28 mouse cellular contexts compared by ENCODE assay signal in genomic region chr5:100268111-100268878, GRCm38 (mm10).
DNase-seq lines count a peak whose midpoint lies in the region; ATAC-seq and TF ChIP-seq lines count a peak whose summit lies in the region.
"Had no signal": no experiment of that assay in that cellular context is flagged by ENCODE, and none has a peak within 500 bp of the region (broad histone marks: within the 10 kb centered on the region; RNA-seq: fewer than 3 reads in every experiment).

No protein-coding gene starts in this region.

- TF ChIP-seq CTCF in ES-Bruce4 (IDR thresholded peaks at IDR 0.05; ENCODE audit: low read depth, low read length) = no peak

- H3K4me3 ChIP-seq in heart, embryonic 10.5 days = no peak overlapping the region
- H3K4me3 ChIP-seq in ES-Bruce4 (ENCODE audit: low read depth, low read length) = no peak overlapping the region
- H3K4me3 ChIP-seq in embryonic facial prominence, embryonic 15.5 days (replicated peaks) = no peak overlapping the region
- no peak overlapping the region for H3K4me3 ChIP-seq in midbrain, embryonic 13.5 days (replicated peaks)
- H3K4me3 ChIP-seq in forebrain, embryonic 11.5 days (ENCODE audit: low read depth, low read length) = no peak overlapping the region
- H3K4me3 ChIP-seq: forebrain, embryonic 15.5 days; hindbrain, embryonic 10.5 days; hindbrain, embryonic 15.5 days; limb, embryonic 15.5 days; liver, embryonic 13.5 days; midbrain, embryonic 12.5 days had no signal

- TF ChIP-seq EP300 in ES-Bruce4 (IDR thresholded peaks at IDR 0.05; ENCODE audit: insufficient read depth, low read depth, low read length) = no peak

- no peaks in the 10 kb centered on the region for H3K27me3 ChIP-seq in heart, embryonic 10.5 days (ENCODE audit: insufficient read depth, poor library complexity, severe bottlenecking)
- no peaks in the 10 kb centered on the region for H3K27me3 ChIP-seq in ES-Bruce4 (ENCODE audit: control insufficient read depth, insufficient read depth, low read length, poor library complexity, severe bottlenecking)
- H3K27me3 ChIP-seq in embryonic facial prominence, embryonic 15.5 days = no peaks in the 10 kb centered on the region
- no peaks in the 10 kb centered on the region; the same call in 1 of the 2 replicates for H3K27me3 ChIP-seq in midbrain, embryonic 13.5 days
- H3K27me3 ChIP-seq in forebrain, embryonic 11.5 days (ENCODE audit: control insufficient read depth, insufficient read depth, low read length) = no peaks in the 10 kb centered on the region
- H3K27me3 ChIP-seq: forebrain, embryonic 15.5 days; hindbrain, embryonic 15.5 days; limb, embryonic 15.5 days; liver, embryonic 13.5 days had no signal

- no peak overlapping the region for H3K9ac ChIP-seq in ES-Bruce4 (ENCODE audit: low read depth, poor library complexity, severe bottlenecking)
- H3K9ac ChIP-seq in embryonic facial prominence, embryonic 15.5 days = no peak overlapping the region
- H3K9ac ChIP-seq in midbrain, embryonic 13.5 days (replicated peaks) = no peak overlapping the region
- no peak overlapping the region for H3K9ac ChIP-seq in forebrain, embryonic 11.5 days (ENCODE audit: low read length)
- H3K9ac ChIP-seq: forebrain, embryonic 15.5 days; hindbrain, embryonic 15.5 days; limb, embryonic 15.5 days; liver, embryonic 13.5 days; midbrain, embryonic 12.5 days had no signal

- 71% methylated on average over 8 of the region's 8 CpGs for WGBS in heart, embryonic 10.5 days
- WGBS in embryonic facial prominence, embryonic 15.5 days = 32% methylated on average over 8 of the region's 8 CpGs
- 71% methylated on average over 8 of the region's 8 CpGs for WGBS in midbrain, embryonic 13.5 days
- WGBS in forebrain, embryonic 11.5 days = 67% methylated on average over 8 of the region's 8 CpGs

- H3K36me3 ChIP-seq in heart, embryonic 10.5 days = no peaks in the 10 kb centered on the region
- H3K36me3 ChIP-seq in ES-Bruce4 (ENCODE audit: control insufficient read depth, insufficient read depth, low read length, poor library complexity, severe bottlenecking) = no peaks in the 10 kb centered on the region
- no peaks in the 10 kb centered on the region for H3K36me3 ChIP-seq in embryonic facial prominence, embryonic 15.5 days
- H3K36me3 ChIP-seq in midbrain, embryonic 13.5 days = no peaks in the 10 kb centered on the region
- H3K36me3 ChIP-seq in forebrain, embryonic 11.5 days (ENCODE audit: control insufficient read depth, insufficient read depth, low read length) = no peaks in the 10 kb centered on the region
- H3K36me3 ChIP-seq: forebrain, embryonic 15.5 days; hindbrain, embryonic 10.5 days; hindbrain, embryonic 15.5 days; limb, embryonic 15.5 days; liver, embryonic 13.5 days; midbrain, embryonic 12.5 days had no signal

- no peaks in the 10 kb centered on the region for H3K4me1 ChIP-seq in heart, embryonic 10.5 days
- H3K4me1 ChIP-seq in ES-Bruce4 (ENCODE audit: control insufficient read depth, insufficient read depth, low read length) = no peaks in the 10 kb centered on the region
- peaks cover 16% of the 10 kb centered on the region for H3K4me1 ChIP-seq in embryonic facial prominence, embryonic 15.5 days
- peaks cover 6% of the 10 kb centered on the region; the same call in 1 of the 2 replicates for H3K4me1 ChIP-seq in midbrain, embryonic 13.5 days (replicated peaks)
- no peaks in the 10 kb centered on the region for H3K4me1 ChIP-seq in forebrain, embryonic 11.5 days (replicated peaks; ENCODE audit: control insufficient read depth, insufficient read depth, low read length)
- H3K4me1 ChIP-seq: forebrain, embryonic 15.5 days; liver, embryonic 13.5 days; midbrain, embryonic 12.5 days had no signal

- no peaks in the 10 kb centered on the region for H3K9me3 ChIP-seq in heart, embryonic 10.5 days
- H3K9me3 ChIP-seq in ES-Bruce4 (replicated peaks; ENCODE audit: control insufficient read depth, insufficient read depth, low read length, poor library complexity, severe bottlenecking) = no peaks in the 10 kb centered on the region
- no peaks in the 10 kb centered on the region for H3K9me3 ChIP-seq in embryonic facial prominence, embryonic 15.5 days (replicated peaks)
- H3K9me3 ChIP-seq in midbrain, embryonic 13.5 days = no peaks in the 10 kb centered on the region
- H3K9me3 ChIP-seq in forebrain, embryonic 11.5 days (ENCODE audit: control insufficient read depth, low read length) = no peaks in the 10 kb centered on the region
- H3K9me3 ChIP-seq: forebrain, embryonic 15.5 days; hindbrain, embryonic 15.5 days; limb, embryonic 15.5 days; liver, embryonic 13.5 days; midbrain, embryonic 12.5 days had no signal

- peak; percentile 29; the same call in 1 of the 2 replicates for ATAC-seq in embryonic facial prominence, embryonic 15.5 days (ENCODE audit: insufficient number of reproducible peaks, low FRiP score, low TSS enrichment, low read depth)
- no peak for ATAC-seq in midbrain, embryonic 13.5 days
- no peak for ATAC-seq in forebrain, embryonic 11.5 days (replicated peaks; ENCODE audit: low FRiP score)
- ATAC-seq: activated CD4-positive, CD25-positive, alpha-beta regulatory T cell, adult 4 months; forebrain, embryonic 15.5 days; inflammation-experienced regulatory T-cells, adult 6 months; Patski had no signal

- no peak overlapping the region for H3K4me2 ChIP-seq in embryonic facial prominence, embryonic 15.5 days (replicated peaks)
- no peak overlapping the region for H3K4me2 ChIP-seq in midbrain, embryonic 13.5 days (replicated peaks)
- H3K4me2 ChIP-seq in forebrain, embryonic 11.5 days (ENCODE audit: low read depth, low read length, severe bottlenecking) = no peak overlapping the region
- H3K4me2 ChIP-seq: forebrain, embryonic 15.5 days; hindbrain, embryonic 15.5 days; limb, embryonic 15.5 days; liver, embryonic 13.5 days; midbrain, embryonic 12.5 days had no signal

- peak; percentile 47 for DNase-seq in heart, embryonic 10.5 days (ENCODE audit: low spot score)
- no peak for DNase-seq in heart, adult 8-10 months (ENCODE audit: low spot score)
- peak; percentile 77 for DNase-seq in ES-CJ7 (ENCODE audit: low read depth, low spot score)
- DNase-seq in forebrain, embryonic 11.5 days (ENCODE audit: low spot score) = no peak
- DNase-seq: adrenal gland, adult 2 months; B cell, adult 2 months; cerebellum, adult 2 months; cerebellum, postnatal 14 days; gastrocnemius, postnatal 25 days; heart, adult 18-20 months; heart, postnatal 14 days; kidney, adult 11 months; kidney, postnatal 10 days; liver, embryonic 13.5 days; lung, adult 2 months; thymus, adult 2 months; thymus, postnatal 36 days had no signal

- no peak for TF ChIP-seq POLR2A in ES-Bruce4 (IDR thresholded peaks at IDR 0.05; ENCODE audit: insufficient read depth, low read length)

- no peak overlapping the region for H3K27ac ChIP-seq in heart, embryonic 10.5 days
- peak overlapping the region; percentile 74 for H3K27ac ChIP-seq in ES-Bruce4 (ENCODE audit: insufficient read depth, low read length)
- H3K27ac ChIP-seq in embryonic facial prominence, embryonic 15.5 days (replicated peaks) = no peak overlapping the region
- no peak overlapping the region for H3K27ac ChIP-seq in midbrain, embryonic 13.5 days
- H3K27ac ChIP-seq in forebrain, embryonic 11.5 days (ENCODE audit: low read depth, low read length) = no peak overlapping the region
- H3K27ac ChIP-seq: forebrain, embryonic 15.5 days; hindbrain, embryonic 10.5 days; hindbrain, embryonic 15.5 days; limb, embryonic 15.5 days; liver, embryonic 13.5 days; midbrain, embryonic 12.5 days had no signal

Comparison
In these comparisons a context has a peak if more than half of its experiments do, and no peak if none do; other contexts are left out.
1. DNase-seq: peak in heart, embryonic 10.5 days (single experiment) and ES-CJ7 (single experiment); none in heart, adult 8-10 months (single experiment) and forebrain, embryonic 11.5 days (single experiment).